Mouse (Mus musculus) olfactory bulb, adult 2 months (tissue): ENCODE measurements at regions not wholly inside any gene's neighbourhood (a gene's known extent, or its start where the extent isn't known, plus 50 kb on each side); places are given as distances from the start of the nearest gene placed in this dataset.

Source experiments
- H3K27ac ChIP-seq: fragments of 200-500 bp; 2 replicates; pipeline ENCODE4 v1.5.1; 2012; ENCODE audit warnings: low read depth, low read length; ENCODE audit not compliant: insufficient read depth
- H3K4me1 ChIP-seq: fragments of 200-500 bp; 2 replicates; pipeline ENCODE4 v1.6.1; 2012; ENCODE audit warnings: low read length; ENCODE audit not compliant: control insufficient read depth, insufficient read depth
- H3K4me3 ChIP-seq: fragments of 200-500 bp; 2 replicates; pipeline ENCODE4 v1.5.1; 2012; ENCODE audit warnings: mild to moderate bottlenecking, low read depth, low read length, moderate library complexity; ENCODE audit not compliant: insufficient read depth
- CTCF ChIP-seq: fragments of 200-500 bp; IDR thresholded peaks from 2 replicates; pipeline ENCODE4 v1.5.1; 2012; ENCODE audit warnings: low read depth, mild to moderate bottlenecking, low read length, moderate library complexity; ENCODE audit not compliant: insufficient read depth
- POLR2A ChIP-seq: fragments of 200-500 bp; IDR thresholded peaks from 2 replicates; pipeline ENCODE4 v1.6.1; 2012; ENCODE audit warnings: mild to moderate bottlenecking, low read depth, low read length, moderate library complexity; ENCODE audit not compliant: insufficient read depth
- WGBS: fragments of 180-500 bp; shearing (Covaris S2); methylation state at CpG from one replicate; pipeline ENCODE4 v1.1.7; 2018; 5-methylcytosine and 5-hydroxymethylcytosine counted together

GRCm38 (mm10) chr4:152775801-152776200 is 298.1 kb upstream of the Kcnab2 start:
- TF ChIP-seq POLR2A (no peak), CTCF (no peak)
- Histone ChIP-seq H3K4me3 (no peak overlapping the region), H3K27ac (no peak overlapping the region), H3K4me1 (peaks cover 2% of the 10 kb centered on the region; the same call in 1 of the 2 replicates)
- WGBS: 77% methylated on average over 6 of the region's 6 CpGs

GRCm38 (mm10) chr4:152771386-152771785 is 293.7 kb upstream of the Kcnab2 start:
- 93% methylated on average over 7 of the region's 7 CpGs for WGBS
- no peak for TF ChIP-seq POLR2A
- TF ChIP-seq CTCF: no peak
- no peak overlapping the region for H3K4me3 ChIP-seq
- H3K4me1 ChIP-seq: no peaks in the 10 kb centered on the region
- H3K27ac ChIP-seq: no peak overlapping the region

DNA sequence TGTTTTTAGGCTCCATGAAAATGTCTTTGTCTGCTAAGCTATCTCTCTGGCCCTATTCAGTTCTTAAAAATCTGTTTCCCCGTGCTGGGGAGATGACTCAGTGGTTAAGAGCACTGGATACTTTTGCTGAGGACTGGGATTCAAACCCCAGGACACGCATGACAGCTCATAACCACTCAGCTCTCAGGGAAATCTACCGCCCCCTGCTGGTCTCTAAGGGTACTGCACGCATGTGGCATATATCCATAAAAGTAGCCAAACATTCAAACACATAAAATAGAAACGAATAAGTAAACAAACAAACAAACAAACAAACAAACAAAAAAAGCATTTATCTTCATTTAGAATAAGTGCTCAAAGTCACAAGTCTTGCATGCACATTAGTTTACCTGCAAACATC is 289.7 kb upstream of the Kcnab2 start:
- H3K27ac ChIP-seq: no peak overlapping the region
- 87% methylated on average over 5 of the region's 5 CpGs for WGBS
- H3K4me1 ChIP-seq: no peaks in the 10 kb centered on the region
- TF ChIP-seq POLR2A: no peak
- no peak for TF ChIP-seq CTCF
- H3K4me3 ChIP-seq: no peak overlapping the region

- WGBS: 61% methylated on average over 6 of the region's 6 CpGs
- H3K4me3 ChIP-seq: no peak overlapping the region
- no peak for TF ChIP-seq POLR2A
- no peak for TF ChIP-seq CTCF
- no peaks in the 10 kb centered on the region for H3K4me1 ChIP-seq
- no peak overlapping the region for H3K27ac ChIP-seq
These were observed 285.4 kb upstream of the Kcnab2 start for GRCm38 (mm10) chr4:152763116-152763515.

- Histone ChIP-seq H3K4me1 (no peaks in the 10 kb centered on the region), H3K27ac (no peak overlapping the region), H3K4me3 (no peak overlapping the region)
- no peak for TF ChIP-seq POLR2A
- TF ChIP-seq CTCF: no peak
- WGBS: 96% methylated on average over 4 of the region's 4 CpGs
These were observed 284.9 kb upstream of the Kcnab2 start for GRCm38 (mm10) chr4:152762576-152762975.

GRCm38 (mm10) chr4:152757191-152757590 is 279.5 kb upstream of the Kcnab2 start:
- H3K27ac ChIP-seq: no peak overlapping the region
- 83% methylated on average over 5 of the region's 5 CpGs for WGBS
- no peak overlapping the region for H3K4me3 ChIP-seq
- H3K4me1 ChIP-seq: peaks cover 3% of the 10 kb centered on the region
- TF ChIP-seq CTCF (no peak), POLR2A (no peak)

DNA sequence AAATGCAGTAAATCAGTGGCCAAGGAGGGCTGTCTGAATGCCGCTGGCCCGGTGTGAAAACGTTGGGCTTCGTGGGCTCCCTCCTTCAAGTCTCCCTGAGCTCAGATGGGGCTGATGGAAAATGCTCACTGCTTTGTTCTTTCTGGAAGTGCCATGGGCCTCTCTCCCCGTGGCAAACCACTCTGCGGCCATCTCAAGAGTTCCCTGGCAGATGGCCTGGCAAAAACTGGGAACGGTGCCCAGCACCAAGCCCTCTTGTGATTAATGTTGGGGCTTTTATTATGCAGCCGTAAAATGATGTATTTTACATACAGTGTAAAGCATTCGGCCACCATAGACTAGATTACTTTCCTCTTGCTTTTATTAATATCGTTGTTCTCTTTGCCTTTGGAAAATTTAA is 278.9 kb upstream of the Kcnab2 start:
- Histone ChIP-seq H3K4me1 (peaks cover 3% of the 10 kb centered on the region), H3K27ac (no peak overlapping the region), H3K4me3 (no peak overlapping the region)
- WGBS: 41% methylated on average over 10 of the region's 10 CpGs
- TF ChIP-seq CTCF: 0 out of 2 replicates have a peak, but pooled peaks have one; percentile 6
- no peak for TF ChIP-seq POLR2A

- TF ChIP-seq CTCF: no peak
- TF ChIP-seq POLR2A: no peak
- H3K4me3 ChIP-seq: no peak overlapping the region
- 88% methylated on average over 8 of the region's 8 CpGs for WGBS
- peaks cover 3% of the 10 kb centered on the region for H3K4me1 ChIP-seq
- H3K27ac ChIP-seq: no peak overlapping the region
These were observed 278.1 kb upstream of the Kcnab2 start for GRCm38 (mm10) chr4:152755756-152756155.

- Histone ChIP-seq H3K27ac (no peak overlapping the region), H3K4me1 (peaks cover 7% of the 10 kb centered on the region), H3K4me3 (no peak overlapping the region)
- TF ChIP-seq POLR2A (no peak), CTCF (no peak)
- 24% methylated on average over 11 of the region's 11 CpGs for WGBS
These were observed 266.7 kb upstream of the Kcnab2 start for GRCm38 (mm10) chr4:152744366-152744765.

DNA sequence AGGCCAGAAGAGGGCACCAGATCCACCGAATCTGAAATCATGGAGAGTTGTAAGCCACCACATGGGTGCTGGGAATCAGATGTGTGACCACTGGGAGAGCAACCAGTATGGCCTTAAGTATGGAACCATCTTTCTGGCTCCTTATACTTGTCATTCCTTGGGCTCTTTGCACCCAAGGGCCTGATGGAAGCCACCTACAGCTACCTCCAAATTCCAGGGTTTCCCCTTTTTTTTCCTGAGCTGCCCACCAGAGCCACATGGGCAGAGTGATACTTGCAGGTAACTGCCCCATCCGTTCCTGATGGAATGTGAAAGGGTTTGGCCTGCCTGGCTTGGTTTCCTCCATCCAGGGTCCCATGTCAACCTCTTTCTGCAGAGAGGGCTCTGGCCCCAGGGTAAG is 255.3 kb upstream of the Kcnab2 start:
- H3K4me1 ChIP-seq: no peaks in the 10 kb centered on the region
- WGBS: 93% methylated on average over 2 of the region's 2 CpGs
- no peak for TF ChIP-seq POLR2A
- TF ChIP-seq CTCF: no peak
- H3K4me3 ChIP-seq: no peak overlapping the region
- no peak overlapping the region for H3K27ac ChIP-seq
